Mouse (Mus musculus) lung, adult 2 months (tissue): Measurements from ENCODE around the gene Rnf223.

ENCODE experiments used
- CTCF ChIP-seq: fragments of 200-500 bp; IDR thresholded peaks from 2 replicates; pipeline ENCODE4 v1.5.1; 2011; ENCODE audit warnings: mild to moderate bottlenecking, low read length, control low read depth; ENCODE audit not compliant: insufficient read depth
- POLR2A ChIP-seq: fragments of 200-500 bp; IDR thresholded peaks from 2 replicates; pipeline ENCODE4 v1.6.1; 2011; ENCODE audit warnings: low read depth, mild to moderate bottlenecking, control low read depth, low read length, borderline replicate concordance; ENCODE audit errors: extremely low read depth

DNA sequence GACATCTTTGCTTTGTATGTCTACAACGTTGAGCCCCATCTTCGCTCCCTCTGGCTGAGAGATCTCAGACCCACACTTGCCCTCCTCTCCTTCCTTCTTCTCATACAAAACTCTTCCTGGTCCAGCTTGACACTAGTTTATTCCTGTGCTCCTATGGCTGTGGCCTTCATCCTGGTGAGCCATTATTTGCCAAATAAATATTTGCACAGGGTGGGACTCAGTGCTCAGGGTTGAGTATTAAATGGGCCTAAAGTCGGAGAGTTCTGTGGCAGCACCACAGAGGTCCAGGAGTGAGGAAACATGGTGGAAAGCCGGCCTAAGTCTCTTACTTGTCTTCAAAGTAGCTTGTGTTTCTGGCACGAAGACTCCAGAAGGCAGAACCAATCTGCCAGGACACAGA, 36.6 kb upstream of the Rnf223 start:
- TF ChIP-seq CTCF = no peak
- no peak for TF ChIP-seq POLR2A
